Comparison of ENCODE assay signal across 8 mouse cellular contexts in the genomic region with DNA sequence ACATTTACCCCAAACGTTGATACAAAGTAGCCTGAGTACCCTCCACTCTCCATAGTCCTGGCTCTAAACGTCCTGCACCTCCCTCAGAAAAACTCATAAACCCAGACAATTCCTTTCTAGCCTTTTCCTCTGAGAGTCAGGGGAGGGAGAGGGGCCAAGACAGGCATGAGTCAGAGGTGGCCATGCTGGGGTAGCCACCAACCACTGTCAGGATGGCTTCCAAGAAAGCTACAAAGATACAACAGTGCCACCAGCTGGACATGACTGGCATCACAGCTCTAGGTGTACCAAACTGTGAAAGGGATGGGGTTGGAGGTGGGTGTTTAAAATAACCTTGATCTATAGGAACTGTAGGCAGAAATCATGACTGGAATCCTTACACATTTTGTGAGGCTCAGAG.
DNase-seq lines count a peak whose midpoint lies in the region; ATAC-seq and TF ChIP-seq lines count a peak whose summit lies in the region.

No protein-coding gene starts in this region.

- H3K9me3 ChIP-seq in intestine, postnatal 0 days (ENCODE audit: control insufficient read depth): no peaks in the 10 kb centered on the region
- H3K9me3 ChIP-seq in intestine, embryonic 15.5 days: no peaks in the 10 kb centered on the region

- H3K27ac ChIP-seq in intestine, postnatal 0 days (ENCODE audit: low read depth, low read length): no peak overlapping the region
- H3K27ac ChIP-seq in intestine, embryonic 15.5 days: no peak overlapping the region
- no peak overlapping the region for H3K27ac ChIP-seq in thymus, adult 2 months (ENCODE audit: control insufficient read depth, insufficient read depth, low read length)

- no peak overlapping the region for H3K9ac ChIP-seq in intestine, postnatal 0 days (ENCODE audit: low read depth, low read length)
- H3K9ac ChIP-seq in intestine, embryonic 15.5 days: no peak overlapping the region

- H3K4me2 ChIP-seq in intestine, postnatal 0 days (replicated peaks; ENCODE audit: low read depth): no peak overlapping the region
- no peak overlapping the region for H3K4me2 ChIP-seq in intestine, embryonic 15.5 days (replicated peaks)

- WGBS in intestine, postnatal 0 days: 53% methylated on average over 2 of the region's 2 CpGs
- 57% methylated on average over 2 of the region's 2 CpGs for WGBS in intestine, embryonic 15.5 days
- 86% methylated on average over 2 of the region's 2 CpGs for WGBS in thymus, adult 2 months

- TF ChIP-seq CTCF in intestine, postnatal 0 days (IDR thresholded peaks at IDR 0.05; ENCODE audit: low read depth): peak; percentile 87
- peak; percentile 65; the same call in 1 of the 2 replicates for TF ChIP-seq CTCF in thymus, adult 2 months (IDR thresholded peaks at IDR 0.05; ENCODE audit: borderline replicate concordance, control insufficient read depth, extremely low read depth, insufficient read depth, low read length, poor library complexity)

- peak; percentile 20 to 44 for DNase-seq in CD8-positive naive resting alpha-beta T cell, adult 2 months (ENCODE audit: low read depth in 2 of 2, low spot score in 2 of 2)
- peak; percentile 75 for DNase-seq in adrenal gland, postnatal 25 days
- DNase-seq in kidney, postnatal 14 days: peak; percentile 77
- peak; percentile 72 to 82 for DNase-seq in lung, postnatal 4 days
- peak; percentile 65 for DNase-seq in thymus, adult 2 months

- H3K36me3 ChIP-seq in intestine, postnatal 0 days (ENCODE audit: control insufficient read depth, insufficient read depth): peaks cover 19% of the 10 kb centered on the region; the same call in 1 of the 2 replicates
- H3K36me3 ChIP-seq in intestine, embryonic 15.5 days: no peaks in the 10 kb centered on the region
- H3K36me3 ChIP-seq in thymus, adult 2 months (ENCODE audit: control insufficient read depth, insufficient read depth, low read length): no peaks in the 10 kb centered on the region

- ATAC-seq in intestine, postnatal 0 days: no peak
- ATAC-seq in intestine, embryonic 15.5 days: no peak
- ATAC-seq in erythroid progenitor cell, adult 5-6 weeks (replicated peaks; ENCODE audit: low FRiP score, poor library complexity, severe bottlenecking): peak; percentile 48; the same call in 1 of the 2 replicates

- no peak for TF ChIP-seq POLR2A in thymus, adult 2 months (IDR thresholded peaks at IDR 0.05; ENCODE audit: control insufficient read depth, extremely low read depth, insufficient read depth, low read length, poor library complexity)

- H3K4me3 ChIP-seq in intestine, postnatal 0 days (ENCODE audit: low read depth, low read length): no peak overlapping the region
- no peak overlapping the region for H3K4me3 ChIP-seq in intestine, embryonic 15.5 days (replicated peaks)
- no peak overlapping the region for H3K4me3 ChIP-seq in thymus, adult 2 months (ENCODE audit: control insufficient read depth, insufficient read depth, low read length)

- 0 out of 2 replicates have a peak, but pooled peaks cover 4% of the 10 kb centered on the region for H3K4me1 ChIP-seq in intestine, postnatal 0 days (replicated peaks; ENCODE audit: control insufficient read depth, insufficient read depth, low read length)
- peaks cover 37% of the 10 kb centered on the region for H3K4me1 ChIP-seq in intestine, embryonic 15.5 days (replicated peaks)
- H3K4me1 ChIP-seq in thymus, adult 2 months (replicated peaks; ENCODE audit: control insufficient read depth, insufficient read depth, low read length): no peaks in the 10 kb centered on the region

- H3K27me3 ChIP-seq in intestine, postnatal 0 days (replicated peaks; ENCODE audit: control insufficient read depth, insufficient read depth, low read length): no peaks in the 10 kb centered on the region
- H3K27me3 ChIP-seq in intestine, embryonic 15.5 days (replicated peaks): no peaks in the 10 kb centered on the region
- no peaks in the 10 kb centered on the region for H3K27me3 ChIP-seq in thymus, adult 2 months (ENCODE audit: control insufficient read depth, insufficient read depth, low read length)
